Mouse (Mus musculus) left cerebral cortex, adult 18-20 months (tissue): ENCODE results near the gene Apol6. TPM values are rescaled to one million over a fixed set of nuclear protein-coding genes. Genes with fewer than 3 reads are reported as not detected.

Source experiments
- DNase-seq, 2 experiments: peaks; one replicate each; pipeline ENCODE4 v3.0.0; 2021 to 2022; ENCODE audit warnings: low spot score in 2 of 2, mixed read lengths in 1 of 2
- long read RNA-seq, 2 experiments: library from polyadenylated mRNA; stranded (forward); transcript quantifications; one replicate each; pipeline ENCODE4 v2.0.0; 2021
- total RNA-seq, 2 experiments: library from RNA; stranded (reverse); gene quantifications; 2 replicates each; pipeline ENCODE4 v1.2.3; 2021

The Apol6 gene
- total RNA-seq, result under 1 TPM; 0.21 to 0.23 TPM
- long read RNA-seq, experiment 1, result 0 reads
- long read RNA-seq, experiment 2, result 0 reads

GRCm38 (mm10) chr15:77044597-77045320, at the start of gene Apol6:
Apol6 (plus strand) TSS chr15:77044729.
- no peak for DNase-seq

GRCm38 (mm10) chr15:76998048-76998447, 46.5 kb upstream of the Apol6 start:
- DNase-seq, result no peak

- DNase-seq, result peak; percentile 31 to 48
These were observed 45.5 kb upstream of the Apol6 start for GRCm38 (mm10) chr15:76998878-76999588.

GRCm38 (mm10) chr15:77003173-77003867, 41.2 kb upstream of the Apol6 start:
- no peak for DNase-seq

- peak; percentile 60 to 65 for DNase-seq
These were observed 40.7 kb upstream of the Apol6 start for GRCm38 (mm10) chr15:77003868-77004215.

GRCm38 (mm10) chr15:77008851-77009250, 35.7 kb upstream of the Apol6 start:
- DNase-seq, result no peak

- peak in 1 of 2 experiments; percentile 33 for DNase-seq
These were observed 30.7 kb upstream of the Apol6 start for GRCm38 (mm10) chr15:77013753-77014241.

GRCm38 (mm10) chr15:77014431-77014830, 30.1 kb upstream of the Apol6 start:
- DNase-seq, result no peak

- DNase-seq, result no peak
These were observed 29.5 kb upstream of the Apol6 start for GRCm38 (mm10) chr15:77014985-77015384.

- DNase-seq, result no peak
These were observed 28.0 kb upstream of the Apol6 start for GRCm38 (mm10) chr15:77016509-77016908.

- no peak for DNase-seq
These were observed 26.6 kb upstream of the Apol6 start for GRCm38 (mm10) chr15:77017897-77018296.

GRCm38 (mm10) chr15:77018740-77019340, 25.7 kb upstream of the Apol6 start:
- DNase-seq, result peak; percentile 38 to 55

GRCm38 (mm10) chr15:77019533-77019932, 25.0 kb upstream of the Apol6 start:
- no peak for DNase-seq

GRCm38 (mm10) chr15:77020136-77020535, 24.4 kb upstream of the Apol6 start:
- DNase-seq, result no peak

- no peak for DNase-seq
These were observed 23.5 kb upstream of the Apol6 start for GRCm38 (mm10) chr15:77021056-77021455.

GRCm38 (mm10) chr15:77021851-77022250, 22.7 kb upstream of the Apol6 start:
- no peak for DNase-seq

- DNase-seq, result no peak
These were observed 22.1 kb upstream of the Apol6 start for GRCm38 (mm10) chr15:77022401-77022957.

- DNase-seq, result no peak
These were observed 18.5 kb upstream of the Apol6 start for GRCm38 (mm10) chr15:77025884-77026583.

GRCm38 (mm10) chr15:77027117-77027516, 17.4 kb upstream of the Apol6 start:
- DNase-seq, result no peak

- DNase-seq, result no peak
These were observed 16.9 kb upstream of the Apol6 start for GRCm38 (mm10) chr15:77027675-77028074.
